Mouse (Mus musculus) gastrocnemius, adult 18-20 months (tissue): ENCODE data around the gene Prss22. TPM values are rescaled to one million over a fixed set of nuclear protein-coding genes. Genes with fewer than 3 reads are reported as not detected.
A peak's percentile ranks its signal among the peaks of the same experiment; 100 is the strongest.

Source experiments
- DNase-seq: peaks from one replicate; pipeline ENCODE4 v3.0.0; 2021; ENCODE audit warnings: low spot score
- long read RNA-seq, 2 experiments: library from polyadenylated mRNA; stranded (forward); transcript quantifications; one replicate each; pipeline ENCODE4 v2.0.0; 2021
- total RNA-seq, 2 experiments: library from RNA; stranded (reverse); gene quantifications; 2 replicates each; pipeline ENCODE4 v1.2.3; 2021

The Prss22 gene
- total RNA-seq = not detected
- long read RNA-seq, experiment 1 = 0 reads
- long read RNA-seq, experiment 2 = 0 reads

GRCm38 (mm10) chr17:23997901-23998300, at the start of gene Prss22:
Prss22 (minus strand) TSS chr17:23998100.
- no peak for DNase-seq

GRCm38 (mm10) chr17:24046026-24046425, 48.1 kb upstream of the Prss22 start:
- DNase-seq = no peak

DNA sequence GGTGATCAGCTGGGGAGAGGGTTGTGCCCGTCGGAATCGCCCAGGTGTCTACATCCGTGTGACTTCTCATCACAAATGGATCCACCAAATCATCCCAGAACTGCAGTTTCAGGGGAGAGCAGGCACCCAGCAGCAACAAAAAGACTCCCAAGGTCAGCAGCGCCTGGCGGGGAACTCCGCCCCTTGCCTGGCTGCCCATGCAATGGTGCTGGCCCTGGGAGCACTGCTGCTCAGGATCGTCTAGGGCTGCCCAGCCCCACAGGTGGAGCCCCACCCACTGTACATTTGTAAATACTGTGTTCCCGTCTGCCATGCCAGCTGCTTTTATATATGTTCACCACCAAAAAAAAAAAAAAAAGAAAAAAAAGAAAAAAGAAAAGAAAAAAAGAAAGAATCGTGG, 47.7 kb upstream of the Prss22 start:
- DNase-seq = no peak

GRCm38 (mm10) chr17:24044482-24044881, 46.6 kb upstream of the Prss22 start:
- DNase-seq = no peak

DNA sequence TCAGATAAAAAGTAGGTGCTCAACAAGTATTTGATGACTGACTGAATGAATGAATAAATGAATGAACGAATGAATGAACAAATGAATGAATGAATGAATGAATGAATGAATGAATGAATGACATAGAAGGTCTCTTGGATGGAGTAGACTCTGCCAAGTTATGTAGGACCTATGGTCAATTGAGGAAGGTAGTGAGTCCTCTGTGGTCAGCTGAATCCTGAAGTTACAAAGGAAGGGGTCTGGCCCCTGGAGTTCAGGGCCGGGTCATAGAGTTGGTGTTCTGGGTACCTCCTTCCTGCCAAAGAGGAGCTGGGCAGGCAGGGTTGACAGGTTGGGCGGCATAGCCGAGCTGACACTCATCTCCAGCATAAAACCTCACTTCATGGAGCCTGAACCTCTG, 39.9 kb upstream of the Prss22 start, which contains the start of gene Prss27:
Prss27 (plus strand) TSS at position 301 of the 400 bp plus-strand sequence.
- no peak for DNase-seq

DNA sequence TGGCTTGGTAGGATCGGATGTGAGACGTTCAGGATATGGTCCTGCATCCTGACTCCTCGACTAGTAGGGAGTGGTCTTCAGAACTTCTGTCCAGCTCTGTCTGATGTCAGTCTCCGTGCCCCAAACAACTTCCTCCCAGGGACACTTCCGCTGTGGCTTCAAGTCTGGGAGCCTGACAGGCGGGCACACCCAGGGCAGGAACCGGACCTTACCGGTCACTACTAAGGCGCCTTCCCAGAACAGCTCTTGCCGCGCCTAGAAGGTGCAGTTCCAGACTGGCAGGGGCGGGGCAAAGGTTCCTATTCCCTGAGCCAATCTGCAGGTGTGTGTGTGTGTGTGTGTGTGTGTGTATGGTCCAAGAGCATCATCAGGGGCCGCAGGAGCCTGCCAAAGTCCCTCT, 39.5 kb upstream of the Prss22 start:
- DNase-seq = no peak

DNA sequence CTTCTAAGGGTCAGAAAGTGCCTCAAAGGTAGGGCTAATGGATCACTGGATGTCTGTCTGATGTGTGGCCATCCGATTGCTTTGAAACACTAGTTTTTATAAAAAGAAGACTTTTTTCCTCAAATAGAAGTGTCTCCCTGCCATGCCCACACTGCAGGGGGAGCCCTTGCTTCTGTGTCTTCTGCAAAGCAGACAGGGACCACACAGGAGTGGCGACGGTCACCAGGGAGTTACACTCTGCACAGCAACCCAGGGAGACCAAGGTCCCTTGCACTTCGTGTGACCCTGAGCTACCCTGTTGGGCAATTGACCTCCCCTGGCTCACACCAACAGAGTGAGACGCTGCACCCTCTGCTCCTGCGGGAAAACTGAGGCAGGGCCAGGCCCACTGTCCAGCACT, 39.1 kb upstream of the Prss22 start:
- DNase-seq = no peak

GRCm38 (mm10) chr17:24035087-24035486, 37.2 kb upstream of the Prss22 start:
- no peak for DNase-seq

DNA sequence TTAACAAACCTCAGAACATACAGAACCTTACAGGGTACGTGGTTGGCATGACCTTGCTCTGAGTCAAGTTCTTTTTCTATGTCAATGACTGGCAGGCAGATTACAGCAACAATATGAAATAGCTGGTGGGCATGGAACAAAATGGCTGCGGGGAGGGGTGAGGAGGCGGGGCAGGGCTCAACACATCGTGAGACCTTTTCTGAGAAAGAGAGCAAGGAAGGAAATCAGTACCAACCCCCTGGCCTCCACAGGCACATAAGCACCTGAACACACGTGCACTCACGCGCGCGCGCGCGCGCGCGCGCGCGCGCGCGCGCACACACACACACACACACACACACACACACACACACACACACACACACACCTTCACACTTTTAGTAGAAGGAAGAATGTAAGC, 32.7 kb upstream of the Prss22 start:
- no peak for DNase-seq

DNA sequence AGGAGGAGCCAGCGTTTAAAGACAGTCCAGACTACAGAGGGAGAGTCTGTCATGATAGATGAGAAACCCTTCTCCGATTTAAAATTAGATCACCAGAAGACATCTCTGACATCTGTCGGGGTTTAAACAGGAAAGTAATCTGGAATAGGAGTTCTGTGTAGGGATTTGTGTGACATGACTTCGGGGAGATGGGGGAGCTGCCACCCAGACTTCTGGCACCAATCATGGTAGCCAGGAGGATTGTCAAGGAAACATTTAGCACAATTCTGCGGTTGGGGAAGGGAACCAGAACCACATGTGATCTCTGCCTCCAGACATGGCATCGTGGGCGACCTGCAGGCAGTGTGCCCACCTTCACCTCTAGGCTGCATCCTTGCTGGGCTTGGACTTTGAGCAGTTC, 31.6 kb upstream of the Prss22 start:
- no peak for DNase-seq

GRCm38 (mm10) chr17:24021375-24022199, 23.7 kb upstream of the Prss22 start:
- DNase-seq = peak; percentile 23

GRCm38 (mm10) chr17:24020696-24021095, 22.8 kb upstream of the Prss22 start:
- DNase-seq = no peak

DNA sequence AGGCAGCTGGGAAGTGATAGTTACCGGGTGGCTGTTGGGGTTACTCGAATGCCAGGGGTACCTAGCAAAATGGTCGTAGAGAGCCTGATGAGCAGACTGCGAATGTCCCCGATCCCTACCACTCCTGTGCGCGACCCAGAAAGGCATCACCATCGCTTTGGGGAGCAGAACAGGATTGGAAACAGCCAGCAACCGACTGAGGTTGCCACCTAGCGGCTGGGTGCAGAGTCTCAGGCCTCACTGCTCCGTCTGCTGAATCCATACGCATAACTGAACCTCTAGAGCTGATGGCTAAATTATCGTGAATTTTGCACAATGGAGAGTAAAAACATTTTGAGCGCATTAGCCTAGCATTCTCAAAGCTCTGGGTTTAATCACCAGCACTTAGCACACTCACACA, 17.8 kb upstream of the Prss22 start:
- DNase-seq = no peak

- no peak for DNase-seq
These were observed 16.6 kb upstream of the Prss22 start for GRCm38 (mm10) chr17:24014433-24014965.

DNA sequence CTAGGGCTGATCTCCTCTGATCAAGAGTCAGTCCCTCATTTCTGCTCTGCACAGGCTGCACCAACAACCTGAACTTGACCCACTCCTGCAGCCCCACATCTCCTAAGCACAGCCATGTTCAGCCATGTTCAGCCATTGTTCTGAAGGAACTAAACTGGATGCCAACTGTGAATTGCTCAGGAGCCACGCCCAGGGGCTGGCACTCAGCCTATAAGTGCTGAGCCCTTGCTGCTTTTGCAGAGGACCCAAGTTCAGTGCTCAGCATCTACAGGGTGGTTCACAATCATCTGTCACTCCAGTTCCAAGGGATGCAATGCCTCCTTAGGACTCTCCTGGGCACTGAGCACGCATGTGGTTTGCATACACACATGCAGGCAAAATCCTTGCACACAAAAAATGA, 15.0 kb upstream of the Prss22 start:
- no peak for DNase-seq

DNA sequence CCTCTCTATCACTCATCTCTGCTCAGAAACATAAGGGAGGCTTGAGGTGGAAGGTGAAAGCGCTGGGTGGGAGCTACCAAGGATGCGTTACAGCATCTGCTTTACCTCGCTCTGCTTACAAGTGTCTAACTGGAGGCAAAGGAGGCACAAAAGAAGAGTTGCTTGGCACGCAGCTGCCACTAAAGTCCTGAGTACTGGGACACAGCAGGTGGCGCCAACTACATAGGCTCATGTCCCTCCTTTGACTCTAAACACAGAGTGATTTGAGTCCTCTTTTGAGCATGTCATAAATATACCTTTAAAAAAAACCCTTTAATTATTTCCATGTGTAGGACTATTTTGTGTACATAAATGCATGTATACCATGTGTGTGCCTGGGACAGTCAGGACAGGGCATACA, 11.7 kb upstream of the Prss22 start:
- no peak for DNase-seq

GRCm38 (mm10) chr17:24008105-24008504, 10.2 kb upstream of the Prss22 start:
- DNase-seq = no peak

DNA sequence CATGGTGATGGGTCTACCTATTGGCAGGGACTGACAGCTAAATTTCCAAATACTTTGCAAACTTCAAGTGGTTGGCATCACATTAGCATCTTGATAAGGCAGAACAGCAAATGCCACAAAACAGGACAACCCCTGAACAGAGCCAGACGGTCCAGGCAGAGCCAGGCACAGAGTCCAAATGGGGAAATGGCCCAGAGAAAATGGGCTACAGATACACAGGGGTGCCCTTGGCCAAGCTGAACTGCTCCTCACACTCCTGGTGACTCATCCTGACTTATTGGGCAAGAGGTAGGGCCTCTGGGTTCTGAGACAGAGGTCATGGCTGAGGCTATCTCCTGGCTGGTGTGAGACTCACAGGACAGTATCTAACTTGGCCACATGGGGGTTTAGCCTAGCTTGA, 9.5 kb upstream of the Prss22 start:
- no peak for DNase-seq

GRCm38 (mm10) chr17:24006930-24007329, 9.0 kb upstream of the Prss22 start:
- DNase-seq = no peak

GRCm38 (mm10) chr17:24005049-24005448, 7.1 kb upstream of the Prss22 start:
- DNase-seq = no peak

DNA sequence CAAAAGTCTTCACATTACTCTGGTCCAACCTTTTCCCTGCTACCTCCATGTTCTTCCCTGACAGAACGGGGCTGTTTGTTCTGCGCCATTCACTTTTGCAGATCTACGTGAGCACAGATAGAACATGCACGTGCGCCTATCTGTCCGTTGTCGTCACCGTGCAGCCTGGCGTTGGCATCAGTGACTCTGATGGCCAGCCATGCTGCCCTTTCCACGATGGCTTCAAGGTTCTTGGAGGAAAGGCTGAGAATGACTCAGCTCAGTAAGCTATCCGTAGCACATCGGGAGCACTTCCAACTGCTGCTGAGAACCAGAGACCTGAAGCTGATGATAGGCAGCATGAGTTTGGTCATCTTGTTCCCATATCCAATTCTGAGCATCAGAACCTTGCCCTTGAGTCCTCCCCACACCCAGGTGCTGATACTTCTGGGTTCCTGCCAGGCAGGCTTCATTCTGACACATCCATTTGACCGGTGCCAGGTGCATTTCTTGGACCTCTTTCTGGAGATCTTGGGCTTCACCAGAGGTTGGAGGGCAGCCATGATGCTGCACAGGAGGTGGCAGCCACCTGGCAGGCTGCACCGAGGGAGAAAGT, 6.3 kb upstream of the Prss22 start:
- no peak for DNase-seq

- peak; percentile 23 for DNase-seq
These were observed 2.5 kb upstream of the Prss22 start for GRCm38 (mm10) chr17:24000404-24000803.

DNA sequence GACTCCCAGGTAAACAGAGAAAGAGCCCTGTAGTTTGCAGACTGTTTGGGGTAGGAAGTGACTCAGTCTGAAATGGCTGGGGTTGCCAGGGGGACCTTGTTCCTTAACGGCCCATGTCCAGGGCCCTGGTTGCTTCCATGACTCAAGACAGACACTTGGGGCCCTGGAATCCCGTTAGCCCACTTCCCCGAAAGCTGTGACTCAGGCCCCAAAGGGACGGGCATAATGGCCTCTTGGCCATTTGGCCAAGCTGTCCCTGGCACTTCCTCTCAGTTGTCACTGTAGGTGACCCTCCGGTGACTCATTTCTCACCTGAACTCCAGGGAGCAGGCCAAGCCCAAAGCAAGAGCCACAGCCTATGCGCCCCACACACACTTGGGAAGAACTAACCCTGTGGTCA, 483 bp upstream of the Prss22 start:
- no peak for DNase-seq
